Mouse (Mus musculus): ENCODE measurements around the gene Cd37.

- TF ChIP-seq CTCF (IDR thresholded peaks at IDR 0.05; ENCODE audit: borderline replicate concordance, control insufficient read depth, extremely low read depth, insufficient read depth, low read length, poor library complexity), result no peak
- no peak for TF ChIP-seq POLR2A (IDR thresholded peaks at IDR 0.05; ENCODE audit: control insufficient read depth, extremely low read depth, insufficient read depth, low read length, poor library complexity)
Measured at GRCm38 (mm10) chr7:45193871-45194785, 44.8 kb downstream of the Cd37 start.
